Mouse (Mus musculus): ENCODE data around the gene Nxn.

DNA sequence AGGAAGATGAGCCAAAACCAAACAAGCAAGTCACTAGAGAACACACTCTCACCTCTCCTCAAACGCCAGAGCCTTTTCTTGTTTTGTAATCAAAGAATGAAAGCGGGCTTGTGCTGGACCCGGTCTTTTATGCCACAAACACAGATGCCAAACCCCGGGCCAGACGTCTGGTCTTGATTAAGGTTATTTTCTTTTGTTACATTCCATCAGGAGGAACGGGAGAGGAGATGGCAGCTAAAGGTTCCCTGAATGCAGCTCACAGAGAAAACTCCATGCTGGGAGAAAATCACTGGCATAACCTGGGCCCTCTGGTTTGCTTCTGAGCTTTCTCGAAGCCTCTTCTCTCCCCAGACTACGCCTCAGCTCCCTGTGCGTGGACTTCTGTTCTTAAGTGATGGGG, 55.9 kb downstream of the Nxn start:
- no peak for TF ChIP-seq EP300 (IDR thresholded peaks at IDR 0.05; ENCODE audit: insufficient read depth, low read depth, low read length)
- TF ChIP-seq CTCF (IDR thresholded peaks at IDR 0.05; ENCODE audit: low read depth, low read length), result no peak
- TF ChIP-seq POLR2A (IDR thresholded peaks at IDR 0.05; ENCODE audit: insufficient read depth, low read length), result no peak

Data from ES-Bruce4 (cell line).